Mouse (Mus musculus): ENCODE measurements at regions not wholly inside any gene's neighbourhood (a gene's known extent, or its start where the extent isn't known, plus 50 kb on each side); places are given as distances from the start of the nearest gene placed in this dataset.

DNA sequence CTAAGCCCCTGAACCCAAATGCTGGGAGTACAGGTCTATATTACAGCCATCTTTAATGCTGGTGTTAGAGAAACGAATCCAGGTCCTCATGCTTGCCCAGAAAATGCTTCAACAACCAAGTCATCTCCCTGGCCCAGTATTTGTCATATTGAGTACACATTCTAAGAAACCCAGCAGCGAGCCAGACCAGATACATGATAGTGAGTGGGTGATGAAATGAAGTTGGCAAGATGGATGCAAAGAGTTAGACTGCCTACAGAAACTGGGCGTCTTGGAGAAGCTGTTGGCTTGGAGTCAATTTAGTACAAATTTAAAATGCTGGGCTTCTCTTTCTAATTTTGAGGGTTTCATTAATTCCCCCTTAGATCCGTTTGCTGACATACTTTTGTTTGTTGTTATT, 203.1 kb upstream of the Pdzrn3 start:
- DNase-seq = no peak

DNA sequence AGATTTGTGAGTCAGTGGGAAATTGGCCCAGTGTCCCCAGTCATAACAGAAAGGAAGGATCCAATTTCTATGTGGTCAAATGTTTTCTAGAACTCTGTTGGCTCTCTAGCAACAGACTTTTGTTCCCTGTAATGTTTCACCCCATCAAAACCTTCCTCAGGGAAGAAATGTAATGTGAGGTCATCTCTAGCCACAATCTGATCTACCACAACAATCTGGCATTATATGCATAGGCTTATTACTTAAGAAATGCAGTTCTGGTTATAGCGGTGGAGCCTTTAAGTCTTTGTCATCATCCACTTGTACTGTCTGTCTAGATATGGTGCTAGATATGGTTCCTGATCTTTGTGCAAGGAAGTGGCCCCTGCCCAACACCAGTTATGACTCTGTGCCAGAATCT, 178.4 kb upstream of the Pdzrn3 start:
- no peak for DNase-seq

DNA sequence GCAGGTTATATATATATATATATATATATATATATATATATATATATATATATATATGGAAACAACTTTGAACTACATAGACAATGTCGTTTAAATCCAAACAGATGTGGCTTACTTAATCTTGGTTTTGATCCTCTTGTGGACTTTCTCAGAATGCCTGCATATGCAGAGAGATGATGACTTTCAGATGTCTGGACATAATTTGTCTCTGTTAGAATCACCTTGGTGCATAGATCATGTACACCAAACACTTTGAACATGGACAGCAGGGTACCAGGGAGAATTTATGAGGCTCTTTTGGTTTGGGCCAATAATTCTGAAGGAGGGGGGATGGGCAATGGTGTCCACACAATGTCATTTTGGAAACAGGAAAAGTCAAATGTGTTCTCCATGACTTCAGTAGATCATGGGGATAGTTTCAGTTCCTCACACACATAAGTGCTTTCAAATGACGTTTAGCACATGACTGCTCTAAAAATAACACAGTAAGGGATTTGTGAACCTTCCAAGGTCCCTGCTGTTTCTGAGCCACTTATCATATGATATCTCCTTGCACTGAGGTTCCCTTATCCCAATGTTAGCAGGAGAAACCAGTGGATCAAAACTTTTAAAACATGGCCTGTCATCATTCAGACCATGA, 177.4 kb upstream of the Pdzrn3 start:
- peak; percentile 85 for DNase-seq

DNA sequence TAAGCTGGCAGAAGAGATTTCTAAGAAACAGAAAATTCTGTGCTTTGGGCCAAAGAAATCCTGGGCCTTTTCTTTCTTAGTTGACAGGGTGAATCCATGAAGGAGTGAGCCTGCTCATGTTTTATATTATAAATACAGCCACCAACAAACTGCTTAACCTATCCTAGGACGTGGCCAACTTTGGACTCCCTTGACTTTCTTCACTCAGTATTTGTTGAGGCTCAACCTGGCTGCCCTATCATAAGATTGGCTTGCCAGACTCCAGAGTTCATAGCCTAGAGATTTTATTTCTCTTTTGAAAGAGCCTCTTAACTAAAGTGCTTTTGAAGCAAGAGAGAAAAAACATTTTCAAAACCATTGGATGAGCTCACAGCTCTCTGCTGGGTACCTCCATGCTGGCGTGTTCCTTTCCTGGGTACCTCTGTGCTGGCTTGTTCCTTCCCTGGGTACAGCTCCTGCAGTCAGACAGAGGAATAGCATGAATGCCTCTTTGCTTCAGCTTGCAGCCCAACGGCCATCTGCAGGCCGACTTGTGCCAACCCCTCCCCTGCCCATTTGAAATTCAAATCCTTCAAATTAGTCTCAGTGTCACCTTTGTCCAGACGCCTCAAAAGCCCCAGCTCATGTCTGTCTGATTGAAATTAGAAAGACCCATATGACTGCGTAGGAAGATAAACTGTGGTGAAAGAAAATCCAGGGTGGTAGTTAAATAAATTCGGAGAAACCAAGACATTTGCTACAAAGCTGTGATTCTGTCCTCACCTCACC, 173.0 kb upstream of the Pdzrn3 start:
- DNase-seq = no peak

DNA sequence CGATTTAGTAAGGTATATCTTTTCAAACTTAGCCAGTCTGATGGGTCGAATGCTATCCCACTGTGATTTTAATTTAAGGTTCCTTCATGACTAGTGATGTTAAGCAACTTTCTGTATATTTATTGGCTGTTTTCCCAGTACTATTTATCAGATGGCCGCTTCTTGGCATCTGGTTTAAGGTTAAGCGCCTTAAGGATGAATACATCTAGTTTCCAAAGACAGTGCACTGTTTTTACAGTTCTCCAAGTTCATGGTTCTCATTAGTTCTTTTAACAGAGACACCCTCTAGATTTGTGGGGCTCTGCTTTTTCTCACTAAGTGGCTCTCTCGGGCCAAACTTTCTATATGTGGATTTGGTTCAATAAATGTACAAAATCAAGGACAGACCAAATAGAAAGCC, 159.9 kb upstream of the Pdzrn3 start:
- no peak for DNase-seq

DNA sequence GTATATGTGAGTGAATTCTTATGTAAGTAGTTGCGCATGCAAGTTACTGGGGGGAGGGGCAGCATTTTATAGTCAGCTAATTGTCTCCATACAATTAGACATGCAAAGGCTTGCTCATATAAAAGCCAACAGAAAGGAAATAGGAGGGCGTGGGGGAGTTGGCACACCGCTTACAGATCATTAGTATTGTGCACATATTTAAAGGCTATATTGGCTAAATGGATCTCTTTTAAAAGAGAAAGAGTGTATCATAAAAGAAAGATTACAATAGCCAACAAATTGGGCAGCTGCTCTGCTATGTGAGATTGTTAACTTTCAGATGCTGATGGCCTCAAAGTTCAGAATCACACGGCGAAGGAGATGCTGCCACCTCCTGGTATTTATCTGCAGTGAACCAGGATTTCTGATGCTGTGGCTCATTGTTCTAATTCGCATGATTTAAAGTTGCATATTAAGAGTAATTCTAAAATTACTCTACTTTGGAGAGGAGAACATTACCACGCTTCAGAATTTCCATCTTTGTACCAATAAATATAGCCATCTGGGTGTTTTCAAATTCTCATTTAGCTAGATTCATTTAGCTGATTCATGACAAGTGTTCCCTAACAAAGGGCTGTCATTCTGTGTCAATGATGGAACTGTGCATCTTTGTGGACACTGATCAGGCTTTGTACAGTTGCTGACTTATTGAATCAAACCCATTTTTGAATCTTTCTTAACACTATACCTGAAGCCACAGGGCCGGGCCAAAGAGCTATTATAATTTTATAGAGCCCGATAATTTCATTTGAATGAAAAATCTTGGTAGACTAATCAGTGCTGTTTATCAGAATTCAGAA, 156.7 kb upstream of the Pdzrn3 start:
- DNase-seq = no peak

DNA sequence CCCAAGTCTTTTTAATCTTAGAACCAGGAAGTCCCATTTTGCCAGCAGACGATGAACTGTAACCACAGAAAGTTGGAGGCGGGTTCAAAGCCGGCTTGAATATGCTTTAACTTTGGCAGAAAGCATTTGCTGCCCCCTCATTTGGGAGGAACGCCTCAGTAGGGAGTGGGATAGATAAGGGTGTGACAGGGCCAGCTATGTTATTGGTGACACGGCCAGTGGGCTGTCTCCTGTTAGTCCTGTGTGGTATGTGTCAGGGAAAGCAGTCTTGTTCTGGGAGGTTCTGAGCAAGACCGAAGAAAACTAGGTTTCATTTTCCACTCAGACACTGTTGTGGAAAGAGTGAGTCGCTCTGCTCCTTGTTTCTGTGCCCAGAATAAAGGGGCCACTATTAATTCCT, 154.7 kb upstream of the Pdzrn3 start:
- peak; percentile 95 for DNase-seq

DNA sequence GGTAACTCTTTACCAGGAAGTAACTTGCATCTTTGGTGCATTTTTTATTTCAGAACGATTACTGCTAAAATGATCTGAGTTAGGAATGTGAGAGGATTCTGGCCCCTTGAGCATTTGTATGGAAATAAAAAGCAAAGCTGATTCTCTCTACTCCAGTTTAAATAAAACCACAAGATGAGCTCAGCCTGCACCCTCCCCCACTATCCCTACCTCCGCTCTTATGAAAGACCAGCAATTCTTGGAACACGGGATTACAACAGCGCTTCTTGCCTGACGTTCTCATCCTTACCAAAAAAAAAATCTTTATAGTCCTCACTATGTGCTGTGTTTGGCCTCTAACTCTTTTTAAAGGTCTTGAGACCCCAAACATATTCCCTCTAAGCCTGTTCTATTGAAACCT, 154.2 kb upstream of the Pdzrn3 start:
- no peak for DNase-seq

DNA sequence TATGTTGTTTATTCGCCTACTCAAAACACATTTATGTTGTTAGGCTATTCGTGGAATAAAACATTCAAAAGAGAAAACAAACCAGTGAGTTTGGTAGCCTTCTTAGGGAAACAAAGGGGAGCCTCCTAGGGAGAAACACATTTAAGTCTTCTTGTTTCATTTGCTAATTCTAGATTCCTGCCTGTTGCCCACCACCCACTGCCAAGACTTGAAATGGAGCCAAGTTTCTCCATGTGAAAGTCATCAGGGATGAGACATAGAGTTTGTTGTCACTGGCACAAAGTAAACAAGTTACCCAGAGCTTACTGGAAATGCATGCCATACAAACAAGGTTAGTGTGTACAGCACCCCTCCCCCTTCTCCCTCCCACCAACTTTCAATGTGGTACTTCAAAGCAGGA, 147.4 kb upstream of the Pdzrn3 start:
- DNase-seq = no peak

DNA sequence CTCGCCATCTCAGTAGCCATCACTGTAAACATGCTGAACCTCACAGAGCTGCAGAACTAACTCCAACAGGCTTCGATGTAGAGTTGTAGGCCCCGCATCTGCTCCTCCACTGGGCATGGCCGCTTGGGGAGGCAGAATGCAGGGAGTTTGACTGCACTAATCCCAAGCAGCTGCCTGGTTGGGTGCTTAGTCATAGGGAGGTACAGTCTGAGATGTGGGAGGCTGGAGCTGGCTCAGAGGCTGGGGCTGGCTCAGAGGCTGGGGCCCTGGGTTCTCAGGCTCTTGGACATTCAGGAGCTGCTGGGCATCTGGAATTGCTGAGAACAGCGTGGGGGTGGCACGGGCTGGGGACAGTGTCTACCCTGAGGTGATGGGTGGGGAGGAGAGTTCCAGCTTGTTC, 143.6 kb upstream of the Pdzrn3 start:
- DNase-seq = no peak

DNA sequence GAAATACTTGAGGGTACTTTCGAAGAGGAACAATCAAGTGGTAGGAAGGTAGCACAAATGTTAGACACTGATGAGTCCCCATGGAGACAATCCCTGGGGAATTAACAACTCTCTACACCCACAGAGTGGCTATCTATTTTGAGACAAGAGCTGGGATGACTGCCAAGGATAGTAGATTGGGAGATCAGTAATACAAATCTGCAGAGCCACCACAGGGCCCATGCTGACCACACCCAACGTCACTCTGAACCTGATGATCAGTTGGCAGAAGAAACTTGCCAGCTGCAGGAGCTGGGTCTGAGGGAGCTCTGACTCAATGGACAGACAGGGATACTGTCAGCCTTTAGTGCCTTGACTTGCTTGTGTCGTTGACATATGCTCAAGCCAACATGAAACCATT, 143.1 kb upstream of the Pdzrn3 start:
- no peak for DNase-seq

DNA sequence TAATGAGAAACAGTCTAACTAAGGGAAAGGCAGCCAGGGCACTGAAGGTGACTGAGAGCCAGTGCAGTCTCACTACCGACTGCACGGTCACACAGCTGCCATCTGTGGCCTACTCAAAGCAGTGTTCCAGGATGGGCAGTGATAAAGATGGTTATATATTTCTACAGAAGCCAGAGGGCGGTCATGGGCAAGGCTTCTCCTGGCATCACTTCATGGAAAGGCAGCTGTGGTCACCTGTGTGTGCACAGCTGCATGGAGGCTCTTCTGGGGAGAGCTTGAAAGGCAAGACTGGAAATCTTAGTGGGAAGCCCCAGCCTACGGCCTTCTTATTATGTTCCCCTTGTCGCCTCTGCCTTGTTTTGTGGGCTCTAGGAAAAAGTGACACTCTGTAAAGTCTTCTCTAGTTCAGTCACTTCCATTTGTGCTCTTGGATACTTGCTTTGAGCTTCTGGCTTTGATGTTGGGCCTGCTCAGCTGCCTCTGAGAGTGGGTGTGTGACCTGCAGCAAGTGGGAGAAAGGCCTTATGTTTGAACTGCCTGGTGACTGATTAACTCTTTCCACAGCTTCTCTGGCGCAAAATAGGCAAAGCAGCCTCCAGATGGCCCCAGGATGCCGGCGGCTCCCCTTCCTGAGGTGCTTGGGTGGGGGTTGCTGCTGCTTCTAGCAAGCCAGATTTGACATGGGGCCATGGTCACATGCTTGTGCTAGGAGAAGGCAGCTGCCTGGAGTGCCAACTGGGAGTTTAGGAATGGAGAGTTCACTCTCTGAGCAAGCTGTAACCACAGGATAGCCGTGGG, 141.4 kb upstream of the Pdzrn3 start:
- peak; percentile 88 for DNase-seq

DNA sequence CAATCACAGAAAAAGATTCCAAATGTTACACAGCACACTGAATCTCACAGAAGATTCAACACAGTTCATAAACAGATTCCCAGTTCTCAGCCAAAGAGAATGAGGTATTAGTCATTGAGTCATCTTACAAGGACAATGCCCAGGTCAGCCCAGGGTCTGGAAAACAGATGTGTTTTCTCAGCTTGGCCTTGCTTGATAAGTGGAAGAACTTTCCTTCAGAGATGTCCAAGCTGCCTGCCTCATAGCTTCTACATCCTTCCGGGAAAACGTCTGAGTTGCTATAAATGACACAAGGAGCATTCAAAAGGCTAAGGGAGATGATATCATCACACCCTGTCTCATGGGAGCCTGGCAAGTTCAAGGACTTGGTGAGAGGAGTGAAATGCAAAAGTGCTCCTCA, 139.9 kb upstream of the Pdzrn3 start:
- peak; percentile 88 for DNase-seq

DNA sequence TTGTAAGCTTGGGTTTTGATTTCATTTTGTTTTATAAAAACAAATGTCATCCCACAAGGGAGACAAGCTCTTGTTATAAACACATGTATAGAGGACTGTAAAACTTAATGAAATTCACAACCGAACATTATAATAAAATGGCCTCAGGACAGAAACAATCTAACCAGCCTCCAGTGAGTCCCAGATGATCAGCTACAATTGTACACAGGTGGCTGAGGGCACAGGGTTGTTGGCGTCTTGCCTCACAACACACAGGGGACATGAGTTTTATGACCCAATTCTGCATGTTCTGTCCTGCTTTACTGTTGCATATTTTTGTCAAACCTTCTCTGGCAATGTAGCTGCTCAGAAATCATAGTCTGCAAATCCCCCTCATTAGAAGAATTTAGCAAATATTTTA, 136.0 kb upstream of the Pdzrn3 start:
- DNase-seq = no peak

DNA sequence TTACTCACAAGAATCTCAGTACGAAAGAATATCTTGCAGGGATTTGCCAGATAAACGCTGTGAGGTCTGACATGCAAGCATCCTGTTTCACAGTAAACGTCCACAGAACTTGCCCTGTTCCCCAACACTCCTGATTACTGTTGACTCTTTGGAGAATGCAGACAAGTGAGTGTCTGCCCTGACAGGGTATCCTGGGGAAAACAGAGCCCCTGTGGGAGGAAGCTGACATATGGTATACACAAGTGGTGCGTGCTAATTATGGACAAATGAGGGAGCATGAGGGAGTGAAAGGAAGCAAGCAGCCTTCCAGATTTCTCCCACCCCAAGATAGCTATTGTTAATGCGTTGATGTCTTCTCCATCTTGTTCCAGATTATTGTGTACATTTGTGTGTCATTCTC, 124.5 kb upstream of the Pdzrn3 start:
- no peak for DNase-seq

DNA sequence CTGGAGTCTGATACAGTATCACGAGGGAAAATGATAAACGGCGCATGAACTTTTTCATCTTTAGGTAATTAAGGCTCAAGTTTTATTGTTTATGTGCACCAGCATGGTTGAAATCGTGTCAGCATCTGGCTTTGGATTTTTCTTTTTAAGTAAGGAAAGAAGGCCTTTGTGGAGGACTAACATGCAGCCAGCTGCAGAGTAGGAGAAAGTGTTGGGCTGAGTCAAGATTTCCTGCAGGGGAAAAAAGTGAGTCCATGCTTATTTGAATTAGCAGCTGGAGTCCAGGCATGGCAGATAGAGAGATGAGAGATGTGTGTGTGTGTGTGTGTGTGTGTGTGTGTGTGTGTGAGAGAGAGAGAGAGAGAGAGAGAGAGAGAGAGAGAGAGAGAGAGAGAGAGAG, 124.0 kb upstream of the Pdzrn3 start:
- DNase-seq = no peak

DNA sequence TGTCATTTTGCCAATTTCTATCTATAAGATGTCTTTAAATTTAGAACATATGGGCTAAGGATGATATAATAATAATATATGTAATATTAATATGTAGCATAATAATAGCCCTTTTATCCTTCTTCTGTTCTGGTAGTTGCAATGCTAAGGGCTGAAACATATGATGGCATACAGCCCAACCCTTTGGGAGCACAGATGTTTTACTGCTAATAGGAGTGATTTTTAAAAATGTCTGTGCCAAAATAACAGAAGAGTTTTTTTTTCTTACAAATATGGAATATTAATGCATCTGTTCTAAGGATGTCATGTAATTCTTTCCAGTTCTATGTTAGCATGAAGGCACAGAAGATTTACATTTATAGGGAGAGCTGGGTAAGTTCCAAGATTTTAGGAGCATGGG, 122.5 kb upstream of the Pdzrn3 start:
- no peak for DNase-seq

DNA sequence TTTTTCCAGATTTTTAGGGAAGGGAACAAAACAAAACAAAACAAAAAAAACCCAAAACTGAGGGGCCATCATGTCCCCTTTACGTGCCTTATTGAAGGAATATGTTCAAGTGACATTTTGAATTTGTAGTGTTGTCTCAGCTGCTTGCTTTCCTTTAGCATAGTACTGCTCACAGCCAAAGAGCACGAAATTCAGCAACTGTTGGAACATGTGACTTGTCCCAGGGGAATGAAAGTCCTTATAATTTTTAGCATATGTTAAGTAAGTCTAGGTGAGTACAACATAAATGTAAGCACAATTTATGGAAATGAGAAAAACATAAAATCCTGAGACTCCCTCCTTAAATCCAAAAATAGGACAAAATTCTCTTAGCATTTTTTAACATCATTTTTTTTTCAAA, 110.8 kb upstream of the Pdzrn3 start:
- DNase-seq = no peak

DNA sequence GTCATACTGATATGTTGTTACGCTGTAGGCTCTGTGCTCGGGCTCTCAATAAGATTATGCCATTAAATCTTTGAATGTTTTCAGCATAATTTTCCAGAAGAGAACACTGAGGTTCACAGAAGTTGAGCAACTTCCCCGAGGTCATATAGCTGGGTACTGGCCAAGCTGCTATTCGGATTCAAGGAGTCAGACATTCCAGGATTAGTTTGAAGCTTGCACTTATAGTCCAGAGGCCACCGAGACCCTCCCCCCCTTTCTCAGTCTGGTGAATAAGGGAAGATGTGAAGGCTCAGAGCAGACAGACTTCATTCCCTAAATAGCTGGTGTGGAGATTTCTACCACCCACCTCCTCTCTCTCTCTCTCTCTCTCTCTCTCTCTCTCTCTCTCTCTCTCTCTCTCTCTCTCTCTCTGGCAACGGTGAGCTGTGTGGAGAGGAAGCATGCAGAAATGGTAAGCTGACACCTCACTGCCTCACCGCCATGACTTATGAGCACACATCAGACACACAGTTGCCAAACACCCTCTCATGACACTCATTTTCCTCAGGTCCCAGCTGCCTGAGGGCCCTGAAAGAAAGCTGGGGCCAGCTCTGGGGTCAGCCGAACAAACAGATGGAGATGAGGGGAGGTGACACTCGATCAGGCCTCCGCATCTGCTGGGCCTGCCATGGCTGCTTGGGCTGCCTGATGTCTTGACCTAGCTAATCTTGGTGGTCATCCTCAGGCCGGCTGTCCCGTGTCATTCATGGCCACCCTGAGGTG, 107.0 kb upstream of the Pdzrn3 start:
- no peak for DNase-seq

DNA sequence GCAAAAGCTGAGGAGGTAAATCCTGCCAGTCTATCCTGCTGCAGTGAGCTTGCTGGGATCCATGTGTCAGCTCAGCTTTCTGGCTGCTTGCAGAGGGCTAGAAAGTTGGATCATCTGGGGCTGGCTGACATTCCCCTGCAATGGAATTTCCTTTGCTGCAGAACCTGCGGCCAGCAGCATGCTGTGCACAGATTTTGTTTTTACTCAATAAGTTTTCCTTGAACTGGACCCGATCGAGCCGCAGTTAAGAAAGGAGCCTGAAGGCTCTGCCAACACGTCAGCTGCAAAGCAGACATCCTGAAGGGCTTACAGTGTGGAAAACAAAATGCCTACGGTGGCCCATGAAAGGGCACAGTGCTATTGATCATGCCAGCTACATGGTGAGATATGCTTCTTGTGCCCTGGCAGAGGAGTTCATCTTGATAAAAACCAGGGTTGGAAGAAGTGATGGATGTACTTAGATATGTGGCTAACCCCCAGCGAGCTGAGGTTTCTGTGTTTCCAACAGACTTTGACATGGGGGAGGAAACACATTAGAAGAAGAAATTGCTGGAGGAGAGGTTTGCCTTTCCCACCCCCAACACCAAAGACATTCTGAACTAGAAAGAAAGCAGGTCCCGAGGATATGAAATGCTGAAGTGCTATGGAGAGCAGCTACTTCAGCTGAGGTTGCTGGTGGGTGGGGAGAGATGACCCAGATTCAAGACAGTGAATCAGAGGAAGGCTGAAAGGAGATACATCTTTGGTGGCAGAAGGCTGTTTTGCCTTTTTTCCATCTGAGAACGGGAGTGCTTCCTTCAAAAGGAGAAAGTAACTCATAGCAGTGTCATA, 105.2 kb upstream of the Pdzrn3 start:
- DNase-seq = peak; percentile 97

DNA sequence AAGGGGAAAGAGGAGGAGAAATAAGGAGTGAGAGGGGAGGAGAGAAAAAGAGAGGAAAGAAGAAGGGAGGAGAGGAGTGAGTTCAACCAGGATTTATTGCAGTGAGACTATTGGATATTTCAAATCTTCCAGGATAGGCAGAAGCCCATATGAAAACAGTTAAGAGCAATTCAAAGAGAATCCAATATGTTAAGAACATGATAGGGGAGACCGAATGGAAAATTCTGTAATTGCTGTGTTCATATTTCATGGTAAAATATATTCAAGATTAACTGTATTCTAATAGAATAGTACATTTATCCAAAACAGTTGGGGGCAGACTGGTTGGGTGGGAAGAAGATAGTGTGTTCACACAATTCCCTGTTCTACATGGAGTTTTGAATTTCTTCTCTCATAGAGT, 96.3 kb upstream of the Pdzrn3 start:
- no peak for DNase-seq

Measured in heart, adult 11 months (tissue).